Mouse (Mus musculus): Measurements from ENCODE around the gene Olfr441. TPM values are rescaled to one million over a fixed set of nuclear protein-coding genes. Genes with fewer than 3 reads are reported as not detected.
"Not testable (repeated sequence)": the region's sequence is repeated elsewhere in the genome, so short reads cannot be mapped to it uniquely, and the experiment has no call there.

Olfr441 gene
- total RNA-seq (2015) (not detected in 2 replicates), total RNA-seq (2017) (not detected in 2 replicates)

GRCm38 (mm10) chr6:43106069-43106468 lies at the start of gene Olfr441:
TSS of gene Olfr441 (plus strand) at chr6:43106369.
- not testable (repeated sequence) for ATAC-seq (ENCODE audit: poor library complexity, severe bottlenecking)

GRCm38 (mm10) chr6:43078750-43079149 lies 27.4 kb upstream of the Olfr441 start:
- ATAC-seq (ENCODE audit: poor library complexity, severe bottlenecking): no peak

- ATAC-seq (ENCODE audit: poor library complexity, severe bottlenecking): not testable (repeated sequence)
Observed at GRCm38 (mm10) chr6:43081405-43081804, 24.8 kb upstream of the Olfr441 start.

DNA sequence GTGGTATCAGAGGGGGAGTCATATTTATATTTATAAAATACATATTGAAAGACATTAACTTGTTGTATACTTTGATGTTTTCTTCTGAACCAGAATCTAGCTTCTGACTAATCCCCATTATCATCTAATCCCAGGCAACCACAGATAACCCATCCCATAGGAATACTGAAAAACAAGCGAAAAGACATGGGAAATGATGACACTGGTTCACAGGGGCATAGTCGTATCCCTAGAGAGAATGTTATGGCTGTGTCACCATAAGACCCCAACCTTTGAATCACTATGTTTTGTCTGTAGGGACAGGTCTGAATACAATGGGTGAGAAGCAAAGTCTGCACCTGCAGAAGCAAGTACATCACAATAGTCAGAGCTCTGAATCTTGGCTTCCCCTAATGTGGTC lies 40.1 kb downstream of the Olfr441 start, which contains the start of gene Olfr237-ps1:
TSS of gene Olfr237-ps1 (plus strand) at position 301 of the 400 bp plus-strand sequence.
- ATAC-seq (ENCODE audit: poor library complexity, severe bottlenecking): not testable (repeated sequence)

DNA sequence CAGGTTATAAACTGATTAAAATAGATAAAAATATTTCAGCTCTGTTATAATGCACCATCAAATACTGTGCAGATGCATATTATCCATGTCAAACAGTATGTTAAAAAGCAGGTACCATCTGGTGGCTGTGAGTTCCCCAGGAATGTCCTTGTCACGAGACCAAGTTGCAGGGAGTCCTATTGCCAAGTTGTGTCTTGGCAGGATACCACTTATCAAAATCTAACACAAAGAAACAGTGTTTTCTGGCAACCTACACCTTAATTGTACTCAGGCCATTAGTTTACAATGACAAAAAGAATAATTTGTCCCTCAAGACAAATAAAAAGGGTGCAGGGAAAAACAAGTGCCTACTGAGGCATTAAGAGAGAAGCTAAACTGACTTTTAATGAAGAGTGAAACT lies 53.3 kb downstream of the Olfr441 start:
- ATAC-seq (ENCODE audit: poor library complexity, severe bottlenecking): no peak

DNA sequence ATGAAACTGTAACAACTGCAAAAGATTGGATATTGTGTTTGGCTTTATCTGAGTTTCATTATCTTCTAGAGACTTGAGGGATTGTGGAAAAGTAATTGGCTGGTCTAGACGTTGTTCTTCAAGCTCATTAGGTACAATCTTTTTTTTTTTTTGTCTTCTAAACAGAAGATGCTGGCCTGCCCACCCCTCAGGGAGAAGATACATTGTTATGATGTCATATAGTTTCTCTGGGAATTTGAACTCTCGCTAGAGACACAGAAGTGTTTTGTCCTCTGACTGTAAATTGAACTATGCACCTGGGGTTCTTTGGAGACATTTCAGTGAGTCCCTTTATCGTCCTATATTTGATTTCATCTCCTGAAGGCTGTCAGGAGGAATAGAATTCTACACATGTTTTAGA lies 56.8 kb downstream of the Olfr441 start, which contains the start of gene Olfr437:
TSS of gene Olfr437 (plus strand) at position 301 of the 400 bp plus-strand sequence.
- ATAC-seq (ENCODE audit: poor library complexity, severe bottlenecking): no peak

DNA sequence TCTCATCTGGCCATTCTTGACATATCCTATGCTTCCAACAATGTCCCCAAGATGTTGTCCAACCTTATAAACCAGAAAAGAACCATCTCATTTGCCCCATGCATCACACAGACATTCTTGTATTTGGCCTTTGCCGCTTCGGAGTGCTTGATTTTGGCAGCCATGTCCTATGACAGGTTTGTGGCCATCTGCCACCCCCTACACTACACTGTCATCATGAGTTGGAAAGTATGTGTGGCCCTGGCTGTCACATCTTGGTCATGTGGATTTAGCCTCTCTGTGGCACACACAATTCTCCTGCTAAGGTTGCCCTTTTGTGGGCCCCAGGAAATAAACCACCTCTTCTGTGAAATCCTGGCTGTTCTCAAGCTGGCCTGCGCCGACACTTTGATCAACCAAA lies 61.1 kb downstream of the Olfr441 start:
- no peak for ATAC-seq (ENCODE audit: poor library complexity, severe bottlenecking)

Other genes with a start within 250 kb of the Olfr441 start
- gene Olfr448, start 215.9 kb upstream of the Olfr441 start, total RNA-seq (2015): not detected in 2 replicates
- not detected in 2 replicates for gene Olfr448, start 215.9 kb upstream of the Olfr441 start, total RNA-seq (2017)
- not detected in 2 replicates for gene Olfr447, start 197.5 kb upstream of the Olfr441 start, total RNA-seq (2015)
- gene Olfr447, start 197.5 kb upstream of the Olfr441 start, total RNA-seq (2017): not detected in 2 replicates
- gene Olfr446, start 185.0 kb upstream of the Olfr441 start, total RNA-seq (2015): not detected in 2 replicates
- gene Olfr446, start 185.0 kb upstream of the Olfr441 start, total RNA-seq (2017): not detected in 2 replicates
- not detected in 2 replicates for gene Olfr444, start 157.3 kb upstream of the Olfr441 start, total RNA-seq (2015)
- not detected in 2 replicates for gene Olfr444, start 157.3 kb upstream of the Olfr441 start, total RNA-seq (2017)
- gene Olfr237-ps1, start 40.2 kb downstream of the Olfr441 start, total RNA-seq (2015): not detected in 2 replicates
- not detected in 2 replicates for gene Olfr237-ps1, start 40.2 kb downstream of the Olfr441 start, total RNA-seq (2017)
- gene Olfr437, start 56.9 kb downstream of the Olfr441 start, total RNA-seq (2015): not detected in 2 replicates
- not detected in 2 replicates for gene Olfr437, start 56.9 kb downstream of the Olfr441 start, total RNA-seq (2017)
- gene Olfr13, start 65.8 kb downstream of the Olfr441 start, total RNA-seq (2015): not detected in 2 replicates
- gene Olfr13, start 65.8 kb downstream of the Olfr441 start, total RNA-seq (2017): 0.40 TPM in 1 of 2 replicates, not detected in the other
- gene Olfr435, start 90.8 kb downstream of the Olfr441 start, total RNA-seq (2015): not detected in 2 replicates
- not detected in 2 replicates for gene Olfr435, start 90.8 kb downstream of the Olfr441 start, total RNA-seq (2017)
- not detected in 2 replicates for gene Olfr434, start 106.7 kb downstream of the Olfr441 start, total RNA-seq (2015)
- gene Olfr434, start 106.7 kb downstream of the Olfr441 start, total RNA-seq (2017): not detected in 2 replicates
- not detected in 2 replicates for gene Olfr47, start 125.2 kb downstream of the Olfr441 start, total RNA-seq (2015)
- gene Olfr47, start 125.2 kb downstream of the Olfr441 start, total RNA-seq (2017): not detected in 2 replicates
- gene Arhgef5, start 159.2 kb downstream of the Olfr441 start, total RNA-seq (2015): 0.18 and 0.40 TPM in 2 replicates
- 0.24 and 0.33 TPM in 2 replicates for gene Arhgef5, start 159.2 kb downstream of the Olfr441 start, total RNA-seq (2017)
- not detected in 2 replicates for gene Nobox, start 203.2 kb downstream of the Olfr441 start, total RNA-seq (2015)
- gene Nobox, start 203.2 kb downstream of the Olfr441 start, total RNA-seq (2017): not detected in 2 replicates